Mouse (Mus musculus): ENCODE data around the gene Kdm5d. TPM values are rescaled to one million over a fixed set of nuclear protein-coding genes. Genes with fewer than 3 reads are reported as not detected.

The Kdm5d gene
- 10.4 and 13.8 TPM in 2 replicates for polyA plus RNA-seq (2016; fragmentation: Nextera tagmentation; extraction: Ambion mirVana)

GRCm38 (mm10) chrY:897393-898227 is at the start of gene Kdm5d:
Gene Kdm5d, plus strand, starts transcription at chrY:897788.
- DNase-seq (ENCODE audit: low spot score), result peak; percentile 41
- under 1% methylated on average over 34 of the region's 34 CpGs for WGBS
- Histone ChIP-seq H3K36me3 (replicated peaks) (0 out of 2 replicates have a peak, but pooled peaks cover 2% of the 10 kb centered on the region), H3K4me1 (no peaks in the 10 kb centered on the region), H3K27ac (replicated peaks) (peak within 1 kb of the TSS; percentile 66), H3K4me3 (peak within 1 kb of the TSS; percentile 54), H3K27me3 (replicated peaks; ENCODE audit: low read depth, poor library complexity, severe bottlenecking) (no peaks in the 10 kb centered on the region), H3K9me3 (no peaks in the 10 kb centered on the region)

GRCm38 (mm10) chrY:872404-872803 is 25.2 kb upstream of the Kdm5d start:
- no peaks in the 10 kb centered on the region for H3K4me1 ChIP-seq
- H3K27ac ChIP-seq (replicated peaks), result no peak overlapping the region
- H3K36me3 ChIP-seq (replicated peaks), result no peaks in the 10 kb centered on the region
- no peak overlapping the region for H3K4me3 ChIP-seq
- H3K27me3 ChIP-seq (replicated peaks; ENCODE audit: low read depth, poor library complexity, severe bottlenecking), result no peaks in the 10 kb centered on the region
- DNase-seq (ENCODE audit: low spot score), result no peak
- H3K9me3 ChIP-seq, result no peaks in the 10 kb centered on the region

GRCm38 (mm10) chrY:872855-873549 is 24.6 kb upstream of the Kdm5d start:
- H3K9me3 ChIP-seq, result no peaks in the 10 kb centered on the region
- 29% methylated on average over 18 of the region's 18 CpGs for WGBS
- no peaks in the 10 kb centered on the region for H3K4me1 ChIP-seq
- no peak overlapping the region for H3K4me3 ChIP-seq
- no peak overlapping the region for H3K27ac ChIP-seq (replicated peaks)
- H3K36me3 ChIP-seq (replicated peaks), result no peaks in the 10 kb centered on the region
- peak; percentile 7 for DNase-seq (ENCODE audit: low spot score)
- H3K27me3 ChIP-seq (replicated peaks; ENCODE audit: low read depth, poor library complexity, severe bottlenecking), result no peaks in the 10 kb centered on the region

Small RNAs within 50 kb of the gene (microRNA-seq; reads per million reads assigned to microRNA genes)
- not detected for gene Gm47281

Other genes starting within 250 kb of the Kdm5d start
- not detected in 2 replicates for gene Zfy1, start 100.4 kb upstream of the Kdm5d start, polyA plus RNA-seq (2016; fragmentation: Nextera tagmentation; extraction: Ambion mirVana)
- gene Uba1y, start 79.1 kb upstream of the Kdm5d start, polyA plus RNA-seq (2016; fragmentation: Nextera tagmentation; extraction: Ambion mirVana), result not detected in 2 replicates
- 20.0 and 27.6 TPM in 2 replicates for gene Eif2s3y, start 112.8 kb downstream of the Kdm5d start, polyA plus RNA-seq (2016; fragmentation: Nextera tagmentation; extraction: Ambion mirVana)

Data from embryonic facial prominence, embryonic 10.5 days (tissue).